Mouse (Mus musculus) limb, embryonic 10.5 days (tissue): ENCODE measurements around the gene Rrbp1. TPM values are rescaled to one million over a fixed set of nuclear protein-coding genes. Genes with fewer than 3 reads are reported as not detected.

Experiments
- DNase-seq: peaks from one replicate; pipeline ENCODE4 v3.0.0-alpha.2; 2017; ENCODE audit warnings: low spot score
- H3K27ac ChIP-seq: fragments of 300-500 bp; sonication (generic); 2 replicates; pipeline ENCODE4 v1.5.1; 2016; ENCODE audit warnings: mild to moderate bottlenecking
- H3K27me3 ChIP-seq: fragments of 300-500 bp; sonication (generic); 2 replicates; pipeline ENCODE4 v1.6.1; 2016; ENCODE audit warnings: low read depth, mild to moderate bottlenecking; ENCODE audit not compliant: poor library complexity, severe bottlenecking
- H3K36me3 ChIP-seq: fragments of 300-500 bp; sonication (generic); 2 replicates; pipeline ENCODE4 v1.6.1; 2016; ENCODE audit warnings: mild to moderate bottlenecking, moderate library complexity
- H3K4me1 ChIP-seq: fragments of 300-500 bp; sonication (generic); 2 replicates; pipeline ENCODE4 v1.6.1; 2016
- H3K4me3 ChIP-seq: fragments of 300-500 bp; sonication (generic); 2 replicates; pipeline ENCODE4 v1.5.1; 2016; ENCODE audit warnings: mild to moderate bottlenecking, moderate library complexity
- H3K9me3 ChIP-seq: fragments of 300-500 bp; sonication (generic); replicated peaks from 2 replicates; pipeline ENCODE4 v1.6.1; 2016; ENCODE audit warnings: mild to moderate bottlenecking
- WGBS: fragments of 180-500 bp; shearing (Covaris S2); methylation state at CpG from one replicate; pipeline ENCODE4 v1.1.7; 2016; 5-methylcytosine and 5-hydroxymethylcytosine counted together
- polyA plus RNA-seq: library from polyadenylated mRNA; unstranded; fragments of >200 nt; fragmentation: Nextera tagmentation; extraction: Ambion mirVana; gene quantifications from 2 replicates; pipeline ENCODE4 v1.2.1, GENCODE M21; 2016

Rrbp1 gene
- polyA plus RNA-seq, 1 experiment from 2014 or later: 63.9 TPM

DNA sequence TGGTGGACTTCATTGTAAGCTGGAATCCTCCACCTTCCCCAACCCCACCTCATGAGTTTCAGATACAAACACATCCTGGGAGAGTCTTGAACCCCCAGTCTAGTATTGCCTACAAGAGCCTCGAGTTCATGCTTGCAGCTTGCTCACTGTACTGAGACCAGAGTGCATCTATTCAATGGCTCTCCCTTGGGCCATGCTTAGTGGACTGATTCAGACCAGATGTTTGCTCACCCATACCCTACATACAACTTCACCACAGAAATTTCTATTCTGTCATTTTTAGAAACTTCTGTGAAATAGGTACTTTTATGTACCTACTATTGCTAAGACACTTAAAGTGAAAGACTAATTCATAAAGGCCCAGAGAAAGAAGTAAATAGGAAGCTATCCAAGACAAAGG lies 18.1 kb downstream of the Rrbp1 start:
- H3K36me3 ChIP-seq: peaks cover 20% of the 10 kb centered on the region
- WGBS: 85% methylated on average over 1 of the region's 1 CpGs
- H3K27me3 ChIP-seq: no peaks in the 10 kb centered on the region

DNA sequence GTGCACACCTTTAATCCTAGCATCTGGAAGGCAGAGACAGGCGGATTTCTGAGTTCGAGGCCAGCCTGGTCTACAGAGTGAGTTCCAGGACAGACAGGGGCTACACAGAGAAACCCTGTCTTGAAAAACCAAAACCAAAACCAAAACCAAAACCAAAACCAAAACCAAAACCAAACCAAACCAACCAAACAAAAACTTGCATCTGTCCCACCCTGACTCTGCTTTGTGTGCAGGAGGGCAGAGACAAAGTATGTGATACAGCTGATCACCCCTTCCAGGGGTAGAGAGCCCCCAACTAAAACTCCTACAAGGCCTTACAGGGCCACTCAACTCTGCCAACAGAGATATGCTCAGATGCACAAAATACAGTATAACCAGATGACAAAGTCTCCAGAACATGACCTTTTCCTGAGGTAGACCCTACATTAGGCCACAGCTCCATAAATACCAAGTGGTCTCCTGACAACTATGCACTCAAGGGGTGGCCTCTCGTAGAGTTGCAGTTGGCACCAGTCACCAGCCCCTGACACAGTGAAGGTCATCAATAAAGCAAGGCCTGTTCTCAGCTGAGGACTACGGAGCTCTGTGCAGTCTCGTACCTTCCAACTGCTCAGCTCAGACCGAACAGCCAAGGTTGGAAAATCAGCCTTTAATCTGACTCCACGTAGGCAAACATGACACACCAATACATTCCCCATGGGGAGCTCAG lies 18.9 kb downstream of the Rrbp1 start:
- 97% methylated on average over 7 of the region's 7 CpGs for whole genome bisulfite sequencing

More for the DNA sequence above, 18.1 kb downstream of the Rrbp1 start:
- Histone ChIP-seq H3K4me1 (no peaks in the 10 kb centered on the region), H3K4me3 (no peak overlapping the region), H3K9me3 (no peaks in the 10 kb centered on the region), H3K27ac (no peak overlapping the region)
- no peak for DNase-seq

DNA sequence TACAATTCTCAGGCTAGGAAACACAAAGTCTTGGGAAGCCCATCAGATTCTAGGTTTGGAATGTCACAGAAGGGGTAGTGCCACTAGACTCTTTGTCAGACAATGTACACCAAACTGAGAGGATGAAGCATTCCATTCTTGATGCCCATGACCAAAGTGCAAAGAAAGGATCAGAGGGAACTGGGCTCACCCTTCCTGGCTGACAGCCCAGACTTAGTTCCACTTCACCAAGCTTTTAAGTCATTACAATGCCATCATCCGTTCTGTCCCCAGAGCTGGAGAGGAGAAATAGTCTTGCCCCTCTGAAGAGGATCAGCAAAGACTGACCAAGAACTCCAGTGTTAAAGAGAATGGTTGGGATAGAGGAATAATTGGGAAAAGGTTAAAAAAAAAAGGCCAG lies 20.1 kb downstream of the Rrbp1 start:
- H3K4me3 ChIP-seq: no peak overlapping the region
- WGBS: 79% methylated on average over 1 of the region's 1 CpGs
- no peaks in the 10 kb centered on the region for H3K4me1 ChIP-seq
- no peak for DNase-seq
- peaks cover 33% of the 10 kb centered on the region for H3K36me3 ChIP-seq
- H3K27me3 ChIP-seq: no peaks in the 10 kb centered on the region
- H3K9me3 ChIP-seq: no peaks in the 10 kb centered on the region
- H3K27ac ChIP-seq: no peak overlapping the region

More for the DNA sequence above, 18.9 kb downstream of the Rrbp1 start:
- H3K4me3 ChIP-seq: no peak overlapping the region
- H3K4me1 ChIP-seq: no peaks in the 10 kb centered on the region
- H3K36me3 ChIP-seq: peaks cover 28% of the 10 kb centered on the region
- no peaks in the 10 kb centered on the region for H3K27me3 ChIP-seq
- no peaks in the 10 kb centered on the region for H3K9me3 ChIP-seq
- no peak overlapping the region for H3K27ac ChIP-seq
- DNase-seq: no peak

DNA sequence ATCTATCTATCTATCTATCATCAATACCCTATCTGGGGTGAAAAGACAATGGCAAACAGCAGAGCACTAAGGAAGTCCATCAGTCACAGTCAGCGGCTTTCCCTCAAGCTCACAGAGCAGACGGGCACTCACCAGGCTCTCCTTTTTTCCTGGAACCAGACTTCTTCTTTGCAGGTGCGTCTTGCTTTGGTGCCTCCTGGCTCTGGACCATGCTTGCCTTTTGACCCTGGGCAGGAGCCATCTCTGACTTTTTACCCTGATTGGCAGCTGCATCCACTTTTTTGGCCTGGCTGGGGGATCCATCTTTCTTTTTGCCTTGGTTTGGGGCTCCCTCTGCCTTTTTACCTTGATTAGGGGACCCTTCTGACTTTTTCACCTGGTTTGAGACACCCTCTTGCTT lies 23.0 kb downstream of the Rrbp1 start:
- no peaks in the 10 kb centered on the region for H3K4me1 ChIP-seq
- no peaks in the 10 kb centered on the region for H3K27me3 ChIP-seq
- H3K27ac ChIP-seq: no peak overlapping the region
- no peak for DNase-seq
- no peaks in the 10 kb centered on the region for H3K9me3 ChIP-seq
- H3K36me3 ChIP-seq: peaks cover 55% of the 10 kb centered on the region
- no peak overlapping the region for H3K4me3 ChIP-seq
- WGBS: 92% methylated on average over 3 of the region's 3 CpGs

DNA sequence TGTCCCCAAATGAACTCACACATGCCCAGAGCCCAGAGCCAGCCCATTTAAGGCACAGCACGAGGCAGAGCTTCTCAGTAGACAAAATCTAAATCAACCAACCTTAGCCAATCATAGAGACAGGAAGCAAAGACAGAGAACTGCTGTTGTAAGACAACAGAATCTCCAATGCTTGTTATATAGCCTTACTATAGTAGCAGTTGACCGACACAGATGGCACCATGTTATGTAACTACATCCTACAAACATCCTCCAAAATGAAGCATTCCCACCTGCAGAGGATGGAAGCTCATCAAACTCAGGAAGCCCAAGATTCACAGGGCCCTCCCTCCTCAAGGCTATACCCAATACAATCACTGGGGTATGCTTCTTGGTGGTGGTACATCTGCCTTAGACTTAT lies 23.6 kb downstream of the Rrbp1 start:
- Histone ChIP-seq H3K36me3 (peaks cover 57% of the 10 kb centered on the region), H3K9me3 (no peaks in the 10 kb centered on the region), H3K27ac (no peak overlapping the region), H3K4me1 (no peaks in the 10 kb centered on the region), H3K27me3 (no peaks in the 10 kb centered on the region), H3K4me3 (no peak overlapping the region)
- DNase-seq: no peak
- 84% methylated on average over 2 of the region's 2 CpGs for WGBS

DNA sequence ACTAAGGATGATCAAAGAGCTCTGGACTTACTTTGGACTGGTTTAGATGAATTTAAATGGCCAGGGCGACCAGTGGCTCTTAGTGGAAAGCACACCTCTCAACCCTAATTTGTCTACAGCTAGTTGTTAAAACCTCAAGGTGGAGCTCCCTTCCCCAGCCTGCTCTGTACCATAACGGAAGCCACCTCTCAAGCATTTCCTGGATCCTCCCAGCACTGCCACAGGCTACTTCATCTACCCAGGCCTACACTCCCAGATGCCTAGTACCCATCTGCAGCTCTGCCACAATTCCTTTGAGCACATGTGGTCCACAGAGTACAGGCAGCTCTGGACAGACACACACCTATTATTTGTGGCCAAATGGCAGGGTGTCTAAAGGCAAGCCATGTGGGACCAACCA lies 27.6 kb downstream of the Rrbp1 start:
- no peaks in the 10 kb centered on the region for H3K9me3 ChIP-seq
- H3K27ac ChIP-seq: no peak overlapping the region
- no peaks in the 10 kb centered on the region for H3K4me1 ChIP-seq
- H3K4me3 ChIP-seq: no peak overlapping the region
- 58% methylated on average over 2 of the region's 2 CpGs for WGBS
- H3K36me3 ChIP-seq: peaks cover 54% of the 10 kb centered on the region
- DNase-seq: no peak
- H3K27me3 ChIP-seq: no peaks in the 10 kb centered on the region

DNA sequence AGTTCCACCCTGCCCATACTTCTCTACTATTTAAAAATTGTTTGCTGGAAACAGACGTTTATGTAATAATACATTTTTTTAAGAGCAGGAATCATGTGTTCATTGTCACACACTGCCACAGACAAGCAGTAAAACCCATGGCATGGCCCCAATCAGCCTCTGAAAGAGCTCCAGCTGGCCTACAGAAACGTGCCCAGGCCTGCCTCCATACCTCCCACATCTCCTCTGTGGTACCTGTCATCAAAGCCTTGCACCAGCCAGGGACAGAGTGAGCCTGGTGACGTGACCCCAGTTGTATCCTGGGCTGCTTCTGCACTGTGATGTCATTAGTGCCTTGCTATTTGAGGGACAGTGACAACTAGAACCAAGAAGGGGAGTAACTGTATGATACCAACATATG lies 28.2 kb downstream of the Rrbp1 start:
- Histone ChIP-seq H3K4me3 (no peak overlapping the region), H3K36me3 (peaks cover 52% of the 10 kb centered on the region), H3K27ac (no peak overlapping the region), H3K27me3 (no peaks in the 10 kb centered on the region), H3K4me1 (no peaks in the 10 kb centered on the region), H3K9me3 (no peaks in the 10 kb centered on the region)
- no peak for DNase-seq
- 60% methylated on average over 3 of the region's 3 CpGs for WGBS

DNA sequence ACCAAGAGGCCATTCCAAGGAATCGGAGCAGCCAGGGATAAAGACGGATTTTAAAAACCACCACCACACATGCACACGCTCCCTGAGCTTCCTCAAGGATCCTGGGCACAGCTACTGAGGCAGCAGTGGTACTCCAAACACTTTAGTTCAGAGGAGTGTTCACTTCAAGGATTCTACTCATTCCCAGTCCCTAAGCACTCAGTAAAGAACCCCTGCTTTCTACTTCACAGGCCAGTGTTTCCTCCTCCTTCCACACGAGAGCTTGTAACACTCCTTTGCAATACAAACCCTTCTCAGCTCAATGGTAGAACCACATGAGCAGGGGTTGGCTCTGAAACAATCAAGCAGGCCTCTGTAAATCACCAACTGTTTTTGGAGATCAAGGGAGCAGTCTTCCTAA lies 28.9 kb downstream of the Rrbp1 start:
- Histone ChIP-seq H3K9me3 (no peaks in the 10 kb centered on the region), H3K27ac (no peak overlapping the region), H3K4me3 (no peak overlapping the region), H3K4me1 (no peaks in the 10 kb centered on the region), H3K36me3 (peaks cover 44% of the 10 kb centered on the region), H3K27me3 (no peaks in the 10 kb centered on the region)
- WGBS: 79% methylated on average over 4 of the region's 4 CpGs
- no peak for DNase-seq

DNA sequence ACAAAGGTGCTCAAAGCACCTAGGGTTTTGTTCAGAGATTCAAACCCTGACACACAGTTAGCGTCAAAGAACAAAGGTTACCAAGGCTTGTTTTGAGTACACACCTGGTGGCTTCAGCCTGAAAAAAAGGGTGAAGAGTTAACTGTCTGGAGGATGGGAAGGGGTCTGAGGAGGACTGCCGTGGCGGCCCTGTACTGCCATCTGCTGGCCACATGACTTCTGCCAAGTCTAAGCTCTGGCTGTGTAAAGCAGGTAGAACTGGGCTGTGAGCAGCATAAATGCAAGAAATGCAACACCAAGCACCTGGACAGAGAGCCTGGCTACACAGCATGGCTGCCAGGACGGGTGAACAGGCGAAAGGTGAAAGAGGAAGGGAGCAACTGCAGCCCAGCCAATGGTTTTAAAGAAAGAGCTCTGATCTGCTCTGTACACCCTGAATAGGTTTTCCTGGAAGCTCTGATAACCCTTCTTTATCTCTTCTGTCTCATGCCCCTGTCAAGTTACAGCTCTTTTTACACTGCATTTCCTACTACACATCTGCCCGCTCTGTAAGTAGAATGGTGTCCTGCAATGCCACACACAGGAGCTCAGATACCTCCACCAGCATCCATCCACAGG lies 30.2 kb downstream of the Rrbp1 start:
- peak; percentile 81 for DNase-seq
- Histone ChIP-seq H3K27me3 (no peaks in the 10 kb centered on the region), H3K36me3 (peaks cover 38% of the 10 kb centered on the region), H3K4me1 (no peaks in the 10 kb centered on the region), H3K27ac (no peak overlapping the region), H3K4me3 (no peak overlapping the region), H3K9me3 (no peaks in the 10 kb centered on the region)
- 50% methylated on average over 6 of the region's 6 CpGs for WGBS

DNA sequence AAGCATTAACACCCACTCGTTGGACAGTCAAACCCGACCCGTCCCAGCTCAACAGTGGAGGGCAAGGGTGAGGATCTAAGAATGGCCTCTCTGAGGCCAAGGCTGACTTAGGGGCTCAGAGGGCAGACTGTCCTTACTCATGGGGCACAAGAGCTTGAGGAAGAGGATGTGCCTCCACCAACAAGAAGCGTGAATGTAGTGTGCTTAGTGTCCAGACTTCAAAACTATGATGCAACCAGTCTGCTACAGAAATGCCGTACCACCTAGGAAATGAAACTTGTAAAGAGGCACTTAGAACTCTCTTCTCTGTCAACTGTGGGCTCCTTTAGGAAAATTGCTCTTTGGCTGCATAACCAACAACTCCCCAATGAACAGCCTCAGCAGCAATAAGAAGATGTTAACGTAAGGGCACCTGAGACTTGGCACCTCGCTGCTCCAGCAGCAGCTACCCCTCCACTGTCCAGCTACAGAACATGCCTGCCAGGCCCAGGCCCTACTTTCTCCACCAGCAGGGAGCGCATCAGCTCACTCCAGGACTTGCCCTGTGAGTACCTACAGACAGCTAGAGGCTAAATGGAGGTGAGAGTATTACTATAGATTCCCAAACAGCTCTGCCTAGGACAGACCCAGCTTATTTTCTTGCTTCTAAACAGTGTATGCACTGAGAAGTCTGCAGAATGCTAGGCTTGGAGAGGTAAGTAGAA lies 32.5 kb downstream of the Rrbp1 start:
- whole genome bisulfite sequencing: 97% methylated on average over 8 of the region's 8 CpGs
- no peak for DNase-seq
- H3K36me3 ChIP-seq: peaks cover 34% of the 10 kb centered on the region

DNA sequence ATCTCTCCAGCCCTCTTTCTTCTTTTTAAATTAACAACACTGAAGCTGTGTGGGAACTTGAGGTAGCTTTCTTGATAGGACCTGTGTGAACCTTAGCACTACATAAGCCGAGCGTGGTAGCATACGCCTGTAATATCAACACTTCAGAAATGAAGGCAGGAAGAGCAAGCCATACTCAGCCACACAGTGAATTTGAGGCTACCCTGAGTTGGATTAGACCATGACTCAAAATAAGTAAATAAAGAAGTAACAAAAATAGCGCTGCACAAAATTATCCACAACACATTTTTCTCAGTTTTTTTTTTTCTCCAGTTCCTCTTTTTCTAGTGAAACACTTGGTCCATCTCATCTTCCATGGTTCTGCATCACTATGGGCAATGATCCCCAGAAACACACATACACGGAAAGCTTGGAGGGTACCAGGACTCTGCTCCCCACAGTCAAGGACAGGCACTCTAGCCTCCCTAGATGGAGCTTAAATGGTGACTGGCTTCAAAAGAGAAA lies 35.9 kb downstream of the Rrbp1 start:
- no peak for DNase-seq
- no peaks in the 10 kb centered on the region for H3K9me3 ChIP-seq
- H3K4me1 ChIP-seq: no peaks in the 10 kb centered on the region
- H3K36me3 ChIP-seq: peaks cover 63% of the 10 kb centered on the region
- no peak overlapping the region for H3K27ac ChIP-seq
- WGBS: 91% methylated on average over 5 of the region's 5 CpGs
- H3K4me3 ChIP-seq: no peak overlapping the region
- no peaks in the 10 kb centered on the region for H3K27me3 ChIP-seq

More for the DNA sequence above, 32.5 kb downstream of the Rrbp1 start:
- no peaks in the 10 kb centered on the region for H3K27me3 ChIP-seq
- no peaks in the 10 kb centered on the region for H3K9me3 ChIP-seq
- H3K4me1 ChIP-seq: no peaks in the 10 kb centered on the region
- H3K27ac ChIP-seq: no peak overlapping the region
- H3K4me3 ChIP-seq: no peak overlapping the region

DNA sequence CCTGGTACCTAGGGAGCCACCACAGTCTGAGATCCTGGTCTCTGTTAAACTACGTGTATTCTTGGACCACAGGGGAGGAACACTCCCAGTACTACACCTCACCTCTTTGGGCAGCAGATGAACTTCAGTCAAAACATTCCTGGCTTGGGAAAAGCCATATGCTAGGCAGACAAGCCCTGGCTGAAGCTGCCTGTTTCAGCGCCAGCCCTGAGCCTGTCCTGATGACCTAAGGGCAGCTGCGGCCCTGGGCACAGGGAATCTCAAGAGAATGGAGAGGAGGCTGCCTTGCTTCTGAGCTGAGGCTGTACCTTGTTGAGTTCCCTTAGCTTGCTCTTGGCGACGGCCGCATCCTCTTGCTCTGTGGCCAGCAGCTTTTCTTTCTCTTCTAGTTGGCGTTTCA lies 37.9 kb downstream of the Rrbp1 start:
- no peak for DNase-seq
- no peaks in the 10 kb centered on the region for H3K27me3 ChIP-seq
- H3K27ac ChIP-seq: no peak overlapping the region
- WGBS: 94% methylated on average over 7 of the region's 7 CpGs
- no peak overlapping the region for H3K4me3 ChIP-seq
- no peaks in the 10 kb centered on the region for H3K9me3 ChIP-seq
- H3K4me1 ChIP-seq: no peaks in the 10 kb centered on the region
- H3K36me3 ChIP-seq: peaks cover 70% of the 10 kb centered on the region

DNA sequence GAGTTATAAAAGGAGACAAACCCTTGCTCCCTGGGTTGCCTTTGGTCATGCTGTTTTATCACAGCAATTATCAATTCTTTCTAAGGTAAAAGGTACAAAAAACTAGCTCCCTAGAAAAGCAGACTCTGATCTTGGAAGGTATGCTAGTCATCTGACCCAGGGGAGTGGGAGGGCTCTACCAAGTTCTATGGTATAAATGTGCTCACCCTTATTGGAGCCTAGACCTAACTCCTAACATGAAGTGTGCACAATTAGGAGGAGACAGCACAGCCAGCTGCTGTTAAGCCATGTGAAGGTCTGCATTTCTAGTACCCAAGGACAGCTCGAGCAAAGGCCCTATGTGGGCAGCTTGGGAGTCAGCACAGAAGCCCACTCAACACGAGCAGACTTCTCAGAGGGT lies 39.2 kb downstream of the Rrbp1 start:
- WGBS: 91% methylated on average over 2 of the region's 2 CpGs
- H3K27me3 ChIP-seq: no peaks in the 10 kb centered on the region
- H3K4me1 ChIP-seq: no peaks in the 10 kb centered on the region
- no peak overlapping the region for H3K27ac ChIP-seq
- DNase-seq: no peak
- H3K36me3 ChIP-seq: peaks cover 83% of the 10 kb centered on the region
- no peak overlapping the region for H3K4me3 ChIP-seq
- no peaks in the 10 kb centered on the region for H3K9me3 ChIP-seq
